Mouse (Mus musculus) heart, adult 2 months (tissue): ENCODE results near the gene Plk3. TPM values are rescaled to one million over a fixed set of nuclear protein-coding genes. Genes with fewer than 3 reads are reported as not detected.

Source experiments
- DNase-seq, 2 experiments: peaks; one replicate each; pipeline ENCODE4 v3.0.0; 2021
- H3K27ac ChIP-seq: fragments of 200-600 bp; 2 replicates; pipeline ENCODE4 v1.8.1; 2022
- H3K27me3 ChIP-seq: fragments of 200-500 bp; 2 replicates; pipeline ENCODE4 v1.6.1; 2012; ENCODE audit warnings: mild to moderate bottlenecking, low read length, inconsistent platforms, mixed read lengths; ENCODE audit not compliant: control insufficient read depth, insufficient read depth
- H3K36me3 ChIP-seq: fragments of 200-500 bp; 2 replicates; pipeline ENCODE4 v1.6.1; 2012; ENCODE audit warnings: low read length, inconsistent platforms; ENCODE audit not compliant: control insufficient read depth, insufficient read depth
- H3K4me1 ChIP-seq: fragments of 200-500 bp; 2 replicates; pipeline ENCODE4 v1.6.1; 2011; ENCODE audit warnings: low read length; ENCODE audit not compliant: control insufficient read depth, insufficient read depth
- H3K4me3 ChIP-seq: fragments of 200-600 bp; 2 replicates; pipeline ENCODE4 v1.8.1; 2022
- H3K79me2 ChIP-seq: fragments of 200-500 bp; replicated peaks from 2 replicates; pipeline ENCODE4 v1.6.1; 2012; ENCODE audit warnings: mild to moderate bottlenecking, inconsistent platforms, low read length, moderate library complexity, mixed read lengths; ENCODE audit not compliant: control insufficient read depth, insufficient read depth
- H3K9ac ChIP-seq: fragments of 200-500 bp; 2 replicates; pipeline ENCODE4 v1.6.1; 2012; ENCODE audit warnings: low read depth, mild to moderate bottlenecking, control low read depth, inconsistent platforms, low read length, mixed read lengths
- CTCF ChIP-seq: fragments of 200-600 bp; IDR thresholded peaks from 2 replicates; pipeline ENCODE4 v1.8.1; 2022; ENCODE audit warnings: antibody characterized with exemption, mild to moderate bottlenecking, moderate library complexity
- EP300 ChIP-seq: fragments of 200-500 bp; IDR thresholded peaks from 2 replicates; pipeline ENCODE4 v1.6.1; 2011; ENCODE audit warnings: low read depth, low read length, control low read depth; ENCODE audit not compliant: insufficient read depth
- POLR2A ChIP-seq: fragments of 200-500 bp; IDR thresholded peaks from 2 replicates; pipeline ENCODE4 v1.6.1; 2011; ENCODE audit warnings: mild to moderate bottlenecking, low read depth, low read length, control low read depth; ENCODE audit not compliant: insufficient read depth
- WGBS: fragments of 180-500 bp; shearing (Covaris S2); methylation state at CpG from one replicate; pipeline ENCODE4 v1.1.7; 2018; 5-methylcytosine and 5-hydroxymethylcytosine counted together
- intact Hi-C: fragments of 180-260 bp; cut with DNase I; formaldehyde crosslinking; loops from one replicate; pipeline ENCODE4 v1.15.1; 2025
- polyA plus RNA-seq: library from polyadenylated mRNA; depleted of rRNA; stranded (reverse); fragments of >200 nt; gene quantifications from 2 replicates; pipeline ENCODE4 v1.2.3, GENCODE M21; 2012
- total RNA-seq, 2 experiments: library from RNA; stranded (reverse); gene quantifications; 2 replicates each; pipeline ENCODE4 v1.2.3; 2021

The Plk3 gene
- total and polyA plus RNA-seq, 3 experiments, result 1.4 to 4.5 (median 1.9) TPM

DNA sequence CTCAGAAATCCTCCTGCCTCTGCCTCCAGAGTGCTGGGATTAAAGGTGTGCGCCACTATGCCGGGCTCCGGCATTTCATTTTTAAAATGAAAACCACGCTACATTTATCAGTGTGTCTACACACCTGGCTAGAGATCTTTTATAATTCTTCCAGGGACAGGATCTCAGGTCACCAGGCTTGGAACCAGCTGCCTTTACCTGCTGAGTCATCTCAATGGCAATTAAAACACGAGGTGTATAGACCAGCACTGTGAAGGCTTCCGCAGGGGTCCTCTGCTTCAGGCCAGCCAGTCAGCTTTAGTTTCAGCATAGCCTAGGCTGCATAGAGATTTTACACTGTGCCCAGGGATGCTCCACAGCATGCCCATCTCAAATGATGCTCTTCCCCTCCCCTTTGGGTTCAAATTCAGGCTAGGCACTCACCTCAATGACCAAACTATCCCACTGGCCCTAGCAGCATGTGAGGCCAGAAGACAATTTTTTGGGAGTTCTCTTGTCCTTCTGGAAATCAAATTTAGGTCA lies 16.5 kb upstream of the Plk3 start:
- intact Hi-C loops, result no loop called here
- Histone ChIP-seq H3K9ac (no peak overlapping the region), H3K4me3 (no peak overlapping the region), H3K27ac (no peak overlapping the region), H3K4me1 (peaks cover 3% of the 10 kb centered on the region; the same call in 1 of the 2 replicates), H3K79me2 (no peaks in the 10 kb centered on the region), H3K36me3 (peaks cover 7% of the 10 kb centered on the region), H3K27me3 (no peaks in the 10 kb centered on the region)
- TF ChIP-seq EP300 (no peak), POLR2A (no peak), CTCF (no peak)
- no peak for DNase-seq
- 94% methylated on average over 6 of the region's 6 CpGs for WGBS

DNA sequence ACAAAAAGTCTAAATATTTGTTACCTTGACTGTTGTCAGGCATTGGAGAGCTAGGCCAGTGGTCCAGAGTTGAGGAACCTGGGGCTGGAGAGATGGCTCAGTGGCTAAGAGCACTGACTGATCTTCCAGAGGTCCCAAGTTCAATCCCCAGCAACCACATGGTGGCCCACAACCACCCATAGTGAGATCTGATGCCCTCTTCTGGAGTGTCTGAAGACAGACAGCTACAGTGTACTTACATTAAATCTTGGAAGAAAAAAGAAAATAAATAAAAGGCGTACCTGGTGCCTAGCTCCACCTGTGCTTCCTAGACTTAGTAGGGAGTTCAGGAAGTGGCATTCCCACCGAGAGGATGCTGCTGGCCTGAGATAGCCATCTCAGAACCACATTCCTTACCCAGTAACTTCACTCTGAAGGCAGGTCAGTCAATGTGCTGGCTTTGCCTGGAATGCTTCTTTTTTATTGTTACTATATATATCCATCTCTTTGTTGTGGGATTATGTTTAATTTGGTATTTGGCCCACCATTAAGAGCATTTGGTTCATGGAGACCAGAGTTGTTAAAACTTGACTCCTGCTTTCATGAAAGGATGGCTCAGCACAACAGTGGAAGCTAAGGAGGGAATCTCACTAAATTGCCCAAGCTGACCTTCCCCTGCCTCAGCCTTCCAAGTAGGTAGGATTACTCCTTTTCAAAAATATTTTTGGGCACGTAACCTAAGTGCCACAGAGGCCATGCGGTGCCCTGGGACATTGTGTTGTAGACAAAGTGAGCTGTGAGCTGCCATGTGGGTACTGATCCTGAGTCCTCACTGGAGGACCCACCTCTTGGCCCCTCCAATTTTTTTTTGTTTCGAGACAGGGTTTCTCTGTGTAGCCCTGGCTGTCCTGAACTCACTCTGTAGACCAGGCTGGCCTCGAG lies 15.8 kb upstream of the Plk3 start:
- no peak overlapping the region for H3K4me3 ChIP-seq
- no peak for DNase-seq
- H3K36me3 ChIP-seq, result peaks cover 7% of the 10 kb centered on the region
- no peak overlapping the region for H3K9ac ChIP-seq
- intact Hi-C loops, result no loop called here
- TF ChIP-seq CTCF (no peak), POLR2A (no peak), EP300 (no peak)
- H3K79me2 ChIP-seq, result no peaks in the 10 kb centered on the region
- H3K27ac ChIP-seq, result no peak overlapping the region
- 75% methylated on average over 6 of the region's 6 CpGs for WGBS
- H3K4me1 ChIP-seq, result no peaks in the 10 kb centered on the region
- no peaks in the 10 kb centered on the region for H3K27me3 ChIP-seq

DNA sequence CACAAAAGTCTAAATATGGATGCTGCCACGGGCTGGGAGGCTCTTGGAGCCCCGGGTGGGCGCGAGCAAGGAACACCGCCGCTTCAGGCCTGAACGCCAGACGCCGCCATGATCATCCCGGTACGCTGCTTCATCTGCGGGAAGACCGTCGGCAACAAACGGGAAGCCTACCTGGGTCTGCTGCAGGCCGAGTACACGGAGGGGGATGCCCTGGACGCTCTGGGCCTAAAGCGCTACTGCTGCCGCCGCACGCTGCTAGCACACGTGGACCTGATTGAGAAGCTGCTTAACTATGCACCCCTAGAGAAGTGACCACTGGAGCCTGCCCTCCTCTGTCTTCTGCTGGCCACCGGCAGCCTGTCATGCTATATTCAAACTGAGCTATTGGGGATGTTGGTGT lies 15.1 kb upstream of the Plk3 start:
- no peak for DNase-seq
- no peaks in the 10 kb centered on the region for H3K27me3 ChIP-seq
- no peaks in the 10 kb centered on the region for H3K79me2 ChIP-seq
- no peaks in the 10 kb centered on the region for H3K4me1 ChIP-seq
- H3K9ac ChIP-seq, result no peak overlapping the region
- WGBS, result 74% methylated on average over 24 of the region's 24 CpGs
- intact Hi-C loops, result no loop called here
- peaks cover 7% of the 10 kb centered on the region for H3K36me3 ChIP-seq
- TF ChIP-seq EP300 (no peak), CTCF (no peak), POLR2A (no peak)
- no peak overlapping the region for H3K4me3 ChIP-seq
- no peak overlapping the region for H3K27ac ChIP-seq

- H3K9ac ChIP-seq, result no peak overlapping the region
- H3K79me2 ChIP-seq, result no peaks in the 10 kb centered on the region
- no peak overlapping the region for H3K27ac ChIP-seq
- no peaks in the 10 kb centered on the region for H3K4me1 ChIP-seq
- no peak for DNase-seq
- H3K27me3 ChIP-seq, result no peaks in the 10 kb centered on the region
- intact Hi-C loops, result no loop called here
- H3K4me3 ChIP-seq, result no peak overlapping the region
- TF ChIP-seq CTCF (no peak), POLR2A (no peak), EP300 (no peak)
- WGBS, result 75% methylated on average over 18 of the region's 18 CpGs
- H3K36me3 ChIP-seq, result peaks cover 3% of the 10 kb centered on the region
Observed at GRCm38 (mm10) chr4:117148047-117148713, 14.4 kb upstream of the Plk3 start.

DNA sequence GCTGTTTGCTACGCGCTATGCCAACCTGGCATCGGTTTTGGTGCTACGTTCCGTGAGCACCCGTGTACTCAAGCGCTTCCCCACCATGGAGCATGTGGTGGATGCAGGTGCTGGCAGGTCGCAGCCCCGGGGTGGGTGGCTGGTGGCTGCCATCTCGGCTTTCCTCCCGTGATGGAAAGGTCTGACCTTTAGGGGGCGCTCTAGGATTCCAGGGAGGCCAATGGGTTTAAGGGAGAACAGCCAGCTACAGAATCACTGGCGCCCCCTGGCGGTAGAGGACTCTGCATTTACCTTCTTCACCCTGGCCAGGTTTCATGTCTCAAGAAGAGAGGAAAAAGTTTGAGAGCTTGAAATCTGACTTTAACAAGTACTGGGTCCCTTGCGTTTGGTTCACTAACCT lies 12.4 kb upstream of the Plk3 start:
- Histone ChIP-seq H3K79me2 (no peaks in the 10 kb centered on the region), H3K9ac (no peak overlapping the region), H3K27ac (no peak overlapping the region), H3K27me3 (no peaks in the 10 kb centered on the region), H3K36me3 (no peaks in the 10 kb centered on the region), H3K4me1 (no peaks in the 10 kb centered on the region), H3K4me3 (no peak overlapping the region)
- intact Hi-C loops, result no loop called here
- TF ChIP-seq POLR2A (no peak), CTCF (peak; percentile 94)
- DNase-seq, result peak; percentile 79 to 82
- WGBS, result 34% methylated on average over 15 of the region's 15 CpGs

DNA sequence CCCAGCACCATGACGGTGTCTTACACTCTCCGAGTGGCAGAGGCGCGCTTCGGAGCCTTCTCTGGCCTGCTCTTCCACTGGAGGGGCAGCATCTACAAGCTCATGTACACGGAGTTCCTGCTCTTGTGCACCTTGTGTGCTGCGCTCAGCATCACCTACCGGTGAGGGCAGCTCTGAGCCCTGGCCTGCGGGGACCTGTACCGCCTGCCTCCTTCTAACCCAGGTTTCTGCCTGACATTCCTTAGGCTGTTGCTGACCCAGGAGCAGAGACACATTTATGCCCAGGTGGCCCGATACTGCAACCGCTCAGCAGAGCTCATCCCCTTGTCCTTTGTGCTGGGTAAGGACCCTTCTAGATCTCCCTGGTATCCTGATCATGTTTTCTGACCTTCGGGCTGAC lies 11.5 kb upstream of the Plk3 start:
- H3K27me3 ChIP-seq, result no peaks in the 10 kb centered on the region
- H3K4me3 ChIP-seq, result no peak overlapping the region
- no peaks in the 10 kb centered on the region for H3K79me2 ChIP-seq
- no peak overlapping the region for H3K27ac ChIP-seq
- H3K36me3 ChIP-seq, result no peaks in the 10 kb centered on the region
- H3K9ac ChIP-seq, result no peak overlapping the region
- WGBS, result 92% methylated on average over 13 of the region's 13 CpGs
- intact Hi-C loops, result no loop called here
- H3K4me1 ChIP-seq, result no peaks in the 10 kb centered on the region
- DNase-seq, result no peak
- TF ChIP-seq CTCF (no peak), EP300 (no peak), POLR2A (no peak)
